Mouse (Mus musculus) limb, embryonic 15.5 days (tissue): ENCODE results near the gene Drc3. TPM values are rescaled to one million over a fixed set of nuclear protein-coding genes. Genes with fewer than 3 reads are reported as not detected.

Experiments
- ATAC-seq: fragments of 200-750 bp; cut with Nextera tagmentation; 2 replicates; pipeline ENCODE4 v1.8.0; 2017; ENCODE audit warnings: low read depth, moderate TSS enrichment; ENCODE audit not compliant: insufficient number of reproducible peaks, low FRiP score, low TSS enrichment
- H3K27ac ChIP-seq: fragments of 300-500 bp; sonication (generic); 2 replicates; pipeline ENCODE4 v1.5.1; 2015; ENCODE audit warnings: moderate library complexity, mild to moderate bottlenecking, inconsistent platforms
- H3K27me3 ChIP-seq: fragments of 300-500 bp; sonication (generic); 2 replicates; pipeline ENCODE4 v1.6.1; 2015; ENCODE audit warnings: inconsistent platforms
- H3K36me3 ChIP-seq: fragments of 300-500 bp; sonication (generic); 2 replicates; pipeline ENCODE4 v1.6.1; 2015; ENCODE audit warnings: inconsistent platforms
- H3K4me1 ChIP-seq: fragments of 300-500 bp; sonication (generic); 2 replicates; pipeline ENCODE4 v1.6.1; 2015; ENCODE audit warnings: inconsistent platforms
- H3K4me2 ChIP-seq: fragments of 300-500 bp; sonication (generic); 2 replicates; pipeline ENCODE4 v1.6.1; 2015; ENCODE audit warnings: mild to moderate bottlenecking, inconsistent platforms
- H3K4me3 ChIP-seq: fragments of 300-500 bp; sonication (generic); 2 replicates; pipeline ENCODE4 v1.5.1; 2015; ENCODE audit warnings: mild to moderate bottlenecking, inconsistent platforms
- H3K9ac ChIP-seq: fragments of 300-500 bp; sonication (generic); 2 replicates; pipeline ENCODE4 v1.6.1; 2015; ENCODE audit warnings: inconsistent platforms
- H3K9me3 ChIP-seq: fragments of 300-500 bp; sonication (generic); 2 replicates; pipeline ENCODE4 v1.6.1; 2016; ENCODE audit warnings: inconsistent platforms
- WGBS: fragments of 180-500 bp; shearing (Covaris S2); methylation state at CpG from one replicate; pipeline ENCODE4 v1.1.7; 2015; 5-methylcytosine and 5-hydroxymethylcytosine counted together
- polyA plus RNA-seq: library from polyadenylated mRNA; unstranded; fragments of >200 nt; fragmentation: Nextera tagmentation; extraction: Ambion mirVana; gene quantifications from 2 replicates; pipeline ENCODE4 v1.2.1, GENCODE M21; 2015

The Drc3 gene
- polyA plus RNA-seq: 1.7 and 1.8 TPM in 2 replicates

GRCm38 (mm10) chr11:60352559-60353411 is at the start of gene Drc3, which contains the start of gene Tom1l2:
Drc3 (plus strand) TSS chr11:60353329.
Tom1l2 (minus strand) TSS chr11:60352905.
- Histone ChIP-seq H3K9ac (peak within 1 kb of the TSS; percentile 62), H3K4me2 (peak within 1 kb of the TSS; percentile 88), H3K36me3 (no peaks in the 10 kb centered on the region), H3K27ac (peak within 1 kb of the TSS; percentile 81), H3K27me3 (no peaks in the 10 kb centered on the region), H3K4me1 (peaks cover 16% of the 10 kb centered on the region), H3K9me3 (no peaks in the 10 kb centered on the region), H3K4me3 (peak within 1 kb of the TSS; percentile 92)
- ATAC-seq: peak; percentile 100
- WGBS: under 1% methylated on average over 57 of the region's 57 CpGs

- H3K27ac ChIP-seq: no peak overlapping the region
- no peak overlapping the region for H3K9ac ChIP-seq
- no peak overlapping the region for H3K4me2 ChIP-seq
- H3K36me3 ChIP-seq: no peaks in the 10 kb centered on the region
- H3K9me3 ChIP-seq: no peaks in the 10 kb centered on the region
- no peak for ATAC-seq
- 65% methylated on average over 2 of the region's 2 CpGs for WGBS
- H3K4me3 ChIP-seq: no peak overlapping the region
- H3K27me3 ChIP-seq: no peaks in the 10 kb centered on the region
- peaks cover 35% of the 10 kb centered on the region for H3K4me1 ChIP-seq
Observed at GRCm38 (mm10) chr11:60303497-60303896, 49.6 kb upstream of the Drc3 start.

DNA sequence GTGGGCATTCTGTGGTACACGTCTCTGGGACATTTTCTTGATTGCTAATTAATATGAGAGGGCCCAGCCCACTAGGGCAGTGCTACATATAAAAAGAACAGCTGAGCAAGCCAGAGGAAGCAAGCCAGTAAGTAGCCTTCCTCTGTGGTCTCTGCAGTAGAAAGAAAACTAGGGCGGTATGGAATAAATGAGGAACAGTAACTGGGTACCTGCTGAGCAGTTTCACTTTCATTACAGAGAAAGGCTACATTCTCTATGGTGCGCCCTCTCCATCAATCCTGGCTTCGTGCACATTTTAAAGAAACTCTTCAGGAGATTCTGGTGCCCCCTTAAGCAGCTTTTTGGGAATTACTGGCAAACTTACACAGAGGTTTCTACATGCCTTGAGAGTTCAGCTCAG is 47.5 kb upstream of the Drc3 start:
- WGBS: 38% methylated on average over 4 of the region's 4 CpGs
- Histone ChIP-seq H3K4me1 (peaks cover 43% of the 10 kb centered on the region), H3K9me3 (no peaks in the 10 kb centered on the region), H3K4me3 (no peak overlapping the region), H3K9ac (no peak overlapping the region), H3K4me2 (no peak overlapping the region), H3K27me3 (no peaks in the 10 kb centered on the region), H3K36me3 (no peaks in the 10 kb centered on the region), H3K27ac (peak overlapping the region; percentile 33)
- ATAC-seq: no peak

DNA sequence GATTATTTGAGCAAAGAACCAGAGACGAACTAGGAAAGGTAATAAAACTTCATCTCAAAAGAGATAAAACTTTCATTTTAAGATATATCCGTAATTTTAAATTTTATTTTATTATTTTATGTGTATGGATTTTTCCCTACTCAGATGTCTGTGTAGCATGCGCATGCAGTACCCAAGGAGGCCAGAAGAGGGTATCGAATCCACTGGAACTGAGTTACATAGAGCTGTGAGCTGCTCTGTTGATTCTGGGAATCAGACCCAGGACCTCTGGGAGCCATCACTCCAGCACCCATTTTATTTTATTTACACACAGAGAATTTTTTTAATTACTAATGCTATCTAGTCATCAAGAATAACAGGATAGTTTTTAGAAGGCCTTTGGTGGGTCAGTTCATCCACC is 46.3 kb upstream of the Drc3 start:
- WGBS: 67% methylated on average over 4 of the region's 4 CpGs
- Histone ChIP-seq H3K4me3 (no peak overlapping the region), H3K9ac (no peak overlapping the region), H3K27ac (no peak overlapping the region), H3K27me3 (no peaks in the 10 kb centered on the region), H3K4me2 (no peak overlapping the region), H3K9me3 (no peaks in the 10 kb centered on the region), H3K36me3 (no peaks in the 10 kb centered on the region), H3K4me1 (peaks cover 47% of the 10 kb centered on the region)
- ATAC-seq: no peak

DNA sequence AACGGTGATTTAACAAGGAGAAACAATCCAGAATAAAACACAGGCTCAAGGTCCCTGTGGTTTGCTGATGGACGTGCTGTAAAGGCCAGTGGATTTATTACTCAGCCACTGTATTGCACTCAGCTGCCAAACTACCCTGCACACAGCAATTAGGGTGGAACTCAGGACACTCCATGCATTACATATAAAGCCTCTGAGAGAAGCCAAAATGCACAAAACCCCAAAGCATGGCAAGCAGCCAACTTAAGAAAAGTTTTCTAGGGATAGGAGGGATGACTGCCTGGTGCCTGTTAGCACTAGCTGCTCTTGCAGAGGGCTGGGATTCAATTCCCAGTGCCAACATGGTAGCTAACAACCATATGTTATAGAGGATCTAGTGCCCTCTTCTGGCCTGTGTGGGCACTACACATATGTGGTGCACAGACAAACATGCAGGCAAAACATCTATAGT is 45.7 kb upstream of the Drc3 start:
- no peak overlapping the region for H3K4me3 ChIP-seq
- H3K9me3 ChIP-seq: no peaks in the 10 kb centered on the region
- peaks cover 47% of the 10 kb centered on the region for H3K4me1 ChIP-seq
- no peak overlapping the region for H3K4me2 ChIP-seq
- 0 out of 2 replicates have a peak overlapping the region, but pooled peaks have one; percentile 29 for H3K27ac ChIP-seq
- no peak overlapping the region for H3K9ac ChIP-seq
- 66% methylated on average over 2 of the region's 2 CpGs for WGBS
- ATAC-seq: no peak
- H3K27me3 ChIP-seq: no peaks in the 10 kb centered on the region
- H3K36me3 ChIP-seq: no peaks in the 10 kb centered on the region

DNA sequence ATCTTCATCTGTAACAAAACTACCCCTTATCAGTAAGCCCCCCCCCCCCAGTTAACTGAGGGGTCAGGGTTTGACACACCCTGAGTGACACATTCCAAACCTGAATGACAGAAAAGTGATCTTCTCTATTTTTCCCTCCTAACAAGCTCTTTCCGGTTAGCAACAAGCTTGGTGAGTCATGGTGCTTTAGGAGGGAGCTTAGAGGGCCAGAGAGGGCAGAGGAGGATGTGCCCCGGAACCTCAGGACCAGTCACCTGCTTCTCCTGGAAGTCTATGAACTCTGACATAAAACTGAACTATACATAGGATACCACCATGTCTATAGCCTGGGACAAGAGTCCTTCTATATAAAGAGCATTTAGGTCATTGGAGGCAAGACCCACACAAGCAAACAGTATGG is 45.1 kb upstream of the Drc3 start:
- no peak overlapping the region for H3K9ac ChIP-seq
- no peaks in the 10 kb centered on the region for H3K36me3 ChIP-seq
- no peaks in the 10 kb centered on the region for H3K9me3 ChIP-seq
- H3K4me3 ChIP-seq: no peak overlapping the region
- peaks cover 49% of the 10 kb centered on the region for H3K4me1 ChIP-seq
- H3K27me3 ChIP-seq: no peaks in the 10 kb centered on the region
- no peak for ATAC-seq
- H3K27ac ChIP-seq: peak overlapping the region; percentile 86
- WGBS: 79% methylated on average over 2 of the region's 2 CpGs
- no peak overlapping the region for H3K4me2 ChIP-seq

DNA sequence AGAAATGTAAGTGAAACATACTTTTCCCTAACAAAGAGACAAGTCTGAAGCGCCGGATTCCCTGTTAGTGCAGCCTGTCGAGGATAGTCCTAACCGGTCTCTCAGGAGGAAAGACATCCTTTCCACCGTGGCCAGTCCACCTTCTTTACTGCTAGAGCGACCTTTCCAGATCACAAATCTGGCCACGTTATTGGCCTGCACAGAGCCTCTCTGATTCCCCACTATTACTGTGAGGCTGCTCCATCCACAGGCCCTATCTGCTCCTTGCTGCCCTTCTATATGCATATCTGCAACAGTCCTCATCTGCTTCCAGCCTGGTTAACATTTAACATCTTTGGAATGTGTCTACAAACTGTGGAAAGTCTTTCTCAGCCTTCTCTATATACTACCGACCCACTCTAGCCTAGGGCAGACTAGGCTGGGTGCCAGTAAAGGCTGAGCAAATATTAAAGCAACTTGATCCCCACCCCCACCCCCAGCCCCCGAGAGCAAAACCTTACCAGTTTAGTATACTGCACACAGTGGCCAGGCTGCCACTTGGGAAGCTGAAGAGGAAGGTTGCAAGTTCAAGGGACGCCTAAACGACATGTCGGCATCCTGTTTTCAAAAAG is 44.5 kb upstream of the Drc3 start:
- H3K4me2 ChIP-seq: no peak overlapping the region
- no peak overlapping the region for H3K4me3 ChIP-seq
- 51% methylated on average over 12 of the region's 12 CpGs for WGBS
- peak; percentile 80 for ATAC-seq
- no peak overlapping the region for H3K9ac ChIP-seq
- H3K27ac ChIP-seq: peak overlapping the region; percentile 86
- H3K36me3 ChIP-seq: no peaks in the 10 kb centered on the region
- H3K4me1 ChIP-seq: peaks cover 49% of the 10 kb centered on the region
- H3K9me3 ChIP-seq: no peaks in the 10 kb centered on the region
- no peaks in the 10 kb centered on the region for H3K27me3 ChIP-seq

GRCm38 (mm10) chr11:60309875-60310274 is 43.3 kb upstream of the Drc3 start:
- H3K36me3 ChIP-seq: no peaks in the 10 kb centered on the region
- H3K27me3 ChIP-seq: no peaks in the 10 kb centered on the region
- H3K9me3 ChIP-seq: no peaks in the 10 kb centered on the region
- H3K4me1 ChIP-seq: peaks cover 49% of the 10 kb centered on the region
- no peak overlapping the region for H3K4me2 ChIP-seq
- H3K27ac ChIP-seq: no peak overlapping the region
- H3K4me3 ChIP-seq: no peak overlapping the region
- no peak for ATAC-seq
- H3K9ac ChIP-seq: no peak overlapping the region

DNA sequence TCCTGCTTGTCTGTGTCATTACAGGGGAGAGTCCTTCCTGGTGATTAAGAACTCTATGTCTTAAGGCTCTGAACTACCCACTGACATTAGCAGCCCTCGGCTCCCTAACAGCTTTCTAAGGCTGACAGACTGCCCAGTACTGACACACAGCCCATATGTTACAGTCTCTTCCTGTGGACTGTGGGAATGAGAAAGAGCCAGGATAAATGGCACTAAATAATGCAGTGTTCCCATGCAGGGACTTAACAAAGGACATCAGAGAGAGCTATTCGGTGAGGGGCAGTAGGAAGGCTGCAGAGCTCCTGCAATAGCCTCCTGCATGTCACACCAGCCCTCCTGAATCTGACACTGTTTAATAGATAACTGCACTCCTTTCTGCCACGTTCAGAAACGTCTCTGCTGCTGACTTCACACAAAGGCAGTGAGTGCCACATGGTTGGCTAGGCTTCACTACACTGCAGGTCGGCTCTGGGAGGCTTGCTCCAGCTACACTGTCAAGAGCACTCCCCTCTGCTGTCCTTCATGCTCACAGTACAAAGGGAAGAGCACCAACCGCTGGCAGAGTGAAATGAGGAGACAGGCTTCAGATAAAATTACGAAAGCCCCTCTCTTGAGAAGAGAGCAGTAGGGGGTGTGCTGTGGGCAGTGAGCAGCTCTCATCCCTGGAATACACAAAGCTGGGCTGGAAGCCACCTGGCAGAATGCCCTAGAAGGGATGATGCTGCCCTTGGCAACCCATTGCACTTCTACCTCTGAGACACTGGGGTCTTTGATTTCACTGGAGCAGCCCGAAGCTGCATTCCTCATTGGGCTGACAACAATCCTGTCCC is 41.9 kb upstream of the Drc3 start:
- no peak overlapping the region for H3K9ac ChIP-seq
- no peak overlapping the region; the same call in 1 of the 2 replicates for H3K4me2 ChIP-seq
- H3K4me1 ChIP-seq: peaks cover 45% of the 10 kb centered on the region
- H3K27me3 ChIP-seq: no peaks in the 10 kb centered on the region
- 18% methylated on average over 8 of the region's 8 CpGs for WGBS
- H3K9me3 ChIP-seq: no peaks in the 10 kb centered on the region
- H3K27ac ChIP-seq: peak overlapping the region; percentile 71
- H3K36me3 ChIP-seq: no peaks in the 10 kb centered on the region
- ATAC-seq: peak; percentile 26; the same call in 1 of the 2 replicates
- no peak overlapping the region for H3K4me3 ChIP-seq

- 44% methylated on average over 7 of the region's 7 CpGs for WGBS
- Histone ChIP-seq H3K27me3 (no peaks in the 10 kb centered on the region), H3K4me1 (peaks cover 58% of the 10 kb centered on the region), H3K27ac (no peak overlapping the region), H3K9me3 (no peaks in the 10 kb centered on the region), H3K36me3 (no peaks in the 10 kb centered on the region), H3K4me2 (no peak overlapping the region), H3K4me3 (no peak overlapping the region), H3K9ac (no peak overlapping the region)
- no peak for ATAC-seq
Observed at GRCm38 (mm10) chr11:60316250-60316649, 36.9 kb upstream of the Drc3 start.

GRCm38 (mm10) chr11:60316883-60317282 is 36.2 kb upstream of the Drc3 start:
- WGBS: 64% methylated on average over 8 of the region's 8 CpGs
- Histone ChIP-seq H3K4me3 (no peak overlapping the region), H3K4me1 (peaks cover 52% of the 10 kb centered on the region), H3K4me2 (no peak overlapping the region), H3K36me3 (no peaks in the 10 kb centered on the region), H3K9me3 (no peaks in the 10 kb centered on the region), H3K27me3 (no peaks in the 10 kb centered on the region), H3K9ac (no peak overlapping the region), H3K27ac (peak overlapping the region; percentile 43)
- ATAC-seq: no peak
